Mouse (Mus musculus): ENCODE results near the gene Flot2. TPM values are rescaled to one million over a fixed set of nuclear protein-coding genes. Genes with fewer than 3 reads are reported as not detected.

The Flot2 gene
- polyA plus RNA-seq, 1 experiment from 2014 or later = 60.6 TPM

- no peak overlapping the region for H3K9ac ChIP-seq (replicated peaks; ENCODE audit: low read depth, low read length)
- no peaks in the 10 kb centered on the region for H3K4me1 ChIP-seq (ENCODE audit: control insufficient read depth, insufficient read depth, low read length)
- H3K9me3 ChIP-seq (ENCODE audit: control insufficient read depth, low read depth, low read length) = no peaks in the 10 kb centered on the region
- ATAC-seq (ENCODE audit: insufficient number of reproducible peaks, insufficient read depth, low FRiP score, low read depth) = no peak
- H3K4me2 ChIP-seq (replicated peaks; ENCODE audit: low read depth, low read length) = no peak overlapping the region
- H3K27me3 ChIP-seq (ENCODE audit: control insufficient read depth, insufficient read depth, low read length) = no peaks in the 10 kb centered on the region
- no peak overlapping the region for H3K4me3 ChIP-seq (ENCODE audit: low read depth, low read length)
- H3K27ac ChIP-seq (ENCODE audit: low read length) = no peak overlapping the region
- H3K36me3 ChIP-seq (ENCODE audit: control insufficient read depth, insufficient read depth, low read length) = peaks cover 8% of the 10 kb centered on the region
- WGBS = 75% methylated on average over 5 of the region's 5 CpGs
These were observed 31.4 kb downstream of the Flot2 start for GRCm38 (mm10) chr11:78069130-78069529.

- H3K4me1 ChIP-seq (ENCODE audit: control insufficient read depth, insufficient read depth, low read length) = no peaks in the 10 kb centered on the region
- H3K9me3 ChIP-seq (ENCODE audit: control insufficient read depth, low read depth, low read length) = no peaks in the 10 kb centered on the region
- peak; percentile 80; the same call in 1 of the 2 replicates for ATAC-seq (ENCODE audit: insufficient number of reproducible peaks, insufficient read depth, low FRiP score, low read depth)
- no peaks in the 10 kb centered on the region for H3K27me3 ChIP-seq (ENCODE audit: control insufficient read depth, insufficient read depth, low read length)
- no peak overlapping the region for H3K4me3 ChIP-seq (ENCODE audit: low read depth, low read length)
- H3K36me3 ChIP-seq (ENCODE audit: control insufficient read depth, insufficient read depth, low read length) = peaks cover 10% of the 10 kb centered on the region
- 75% methylated on average over 6 of the region's 6 CpGs for WGBS
- no peak overlapping the region for H3K4me2 ChIP-seq (replicated peaks; ENCODE audit: low read depth, low read length)
- no peak overlapping the region for H3K9ac ChIP-seq (replicated peaks; ENCODE audit: low read depth, low read length)
- no peak overlapping the region for H3K27ac ChIP-seq (ENCODE audit: low read length)
These were observed 31.9 kb downstream of the Flot2 start for GRCm38 (mm10) chr11:78069646-78070045.

GRCm38 (mm10) chr11:78071938-78072337, 34.2 kb downstream of the Flot2 start:
- H3K36me3 ChIP-seq (ENCODE audit: control insufficient read depth, insufficient read depth, low read length) = peaks cover 28% of the 10 kb centered on the region
- no peak overlapping the region for H3K27ac ChIP-seq (ENCODE audit: low read length)
- H3K4me2 ChIP-seq (replicated peaks; ENCODE audit: low read depth, low read length) = no peak overlapping the region
- no peak overlapping the region for H3K4me3 ChIP-seq (ENCODE audit: low read depth, low read length)
- ATAC-seq (ENCODE audit: insufficient number of reproducible peaks, insufficient read depth, low FRiP score, low read depth) = no peak
- H3K9ac ChIP-seq (replicated peaks; ENCODE audit: low read depth, low read length) = no peak overlapping the region
- no peaks in the 10 kb centered on the region for H3K27me3 ChIP-seq (ENCODE audit: control insufficient read depth, insufficient read depth, low read length)
- 83% methylated on average over 5 of the region's 5 CpGs for WGBS
- H3K4me1 ChIP-seq (ENCODE audit: control insufficient read depth, insufficient read depth, low read length) = no peaks in the 10 kb centered on the region
- no peaks in the 10 kb centered on the region for H3K9me3 ChIP-seq (ENCODE audit: control insufficient read depth, low read depth, low read length)

- 0 out of 2 replicates have a peak, but pooled peaks have one; percentile 21 for ATAC-seq (ENCODE audit: insufficient number of reproducible peaks, insufficient read depth, low FRiP score, low read depth)
- no peak overlapping the region for H3K9ac ChIP-seq (replicated peaks; ENCODE audit: low read depth, low read length)
- no peak overlapping the region for H3K4me3 ChIP-seq (ENCODE audit: low read depth, low read length)
- H3K9me3 ChIP-seq (ENCODE audit: control insufficient read depth, low read depth, low read length) = no peaks in the 10 kb centered on the region
- no peaks in the 10 kb centered on the region for H3K27me3 ChIP-seq (ENCODE audit: control insufficient read depth, insufficient read depth, low read length)
- H3K4me2 ChIP-seq (replicated peaks; ENCODE audit: low read depth, low read length) = no peak overlapping the region
- H3K27ac ChIP-seq (ENCODE audit: low read length) = no peak overlapping the region
- no peaks in the 10 kb centered on the region for H3K4me1 ChIP-seq (ENCODE audit: control insufficient read depth, insufficient read depth, low read length)
- 27% methylated on average over 6 of the region's 6 CpGs for WGBS
- peaks cover 28% of the 10 kb centered on the region for H3K36me3 ChIP-seq (ENCODE audit: control insufficient read depth, insufficient read depth, low read length)
These were observed 34.8 kb downstream of the Flot2 start for GRCm38 (mm10) chr11:78072425-78073130.

DNA sequence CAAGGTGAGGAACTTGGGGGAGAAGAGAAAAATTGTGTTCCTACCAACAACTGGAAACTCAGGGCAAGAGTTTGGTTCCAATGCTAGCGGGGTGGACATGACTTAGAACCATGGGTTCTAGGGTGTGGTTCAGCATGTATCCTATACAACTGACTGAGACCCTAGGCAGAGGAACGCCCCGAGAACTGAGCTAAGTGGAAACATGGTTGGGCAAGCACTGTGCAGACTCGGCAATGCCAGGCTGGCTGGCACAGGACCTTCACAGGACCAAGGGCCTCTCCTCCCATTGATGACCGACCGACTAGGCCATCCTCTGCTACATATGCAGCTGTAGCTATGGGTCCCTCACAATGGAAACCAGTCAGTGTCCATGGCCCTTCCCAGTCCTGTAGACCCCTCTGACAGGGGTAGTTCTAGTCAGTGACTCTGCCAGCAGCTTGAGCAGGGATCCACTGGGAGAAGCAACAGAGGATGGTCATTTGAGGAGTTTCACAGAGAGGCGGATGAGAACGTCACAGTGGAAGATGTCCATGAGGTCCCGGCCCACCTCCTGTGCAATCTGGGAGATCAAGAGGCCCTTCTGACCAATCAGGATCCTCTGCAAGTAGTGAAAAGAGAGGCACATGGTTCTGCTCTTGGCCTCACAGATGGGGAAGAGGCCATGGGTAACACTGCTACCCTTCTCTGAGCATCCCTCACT, 36.0 kb downstream of the Flot2 start:
- ATAC-seq (ENCODE audit: insufficient number of reproducible peaks, insufficient read depth, low FRiP score, low read depth) = peak; percentile 64; the same call in 1 of the 2 replicates
- H3K4me1 ChIP-seq (ENCODE audit: control insufficient read depth, insufficient read depth, low read length) = no peaks in the 10 kb centered on the region

GRCm38 (mm10) chr11:78074277-78074652, 36.5 kb downstream of the Flot2 start:
- peaks cover 28% of the 10 kb centered on the region for H3K36me3 ChIP-seq (ENCODE audit: control insufficient read depth, insufficient read depth, low read length)
- WGBS = 89% methylated on average over 2 of the region's 2 CpGs
- H3K4me2 ChIP-seq (replicated peaks; ENCODE audit: low read depth, low read length) = no peak overlapping the region
- H3K4me3 ChIP-seq (ENCODE audit: low read depth, low read length) = no peak overlapping the region
- peak; percentile 40; the same call in 1 of the 2 replicates for ATAC-seq (ENCODE audit: insufficient number of reproducible peaks, insufficient read depth, low FRiP score, low read depth)
- H3K4me1 ChIP-seq (ENCODE audit: control insufficient read depth, insufficient read depth, low read length) = peaks cover 2% of the 10 kb centered on the region; the same call in 1 of the 2 replicates
- no peaks in the 10 kb centered on the region for H3K27me3 ChIP-seq (ENCODE audit: control insufficient read depth, insufficient read depth, low read length)
- no peak overlapping the region for H3K9ac ChIP-seq (replicated peaks; ENCODE audit: low read depth, low read length)
- H3K9me3 ChIP-seq (ENCODE audit: control insufficient read depth, low read depth, low read length) = no peaks in the 10 kb centered on the region
- no peak overlapping the region for H3K27ac ChIP-seq (ENCODE audit: low read length)

More for the DNA sequence above, 36.0 kb downstream of the Flot2 start:
- no peak overlapping the region for H3K27ac ChIP-seq (ENCODE audit: low read length)
- H3K4me3 ChIP-seq (ENCODE audit: low read depth, low read length) = no peak overlapping the region
- no peaks in the 10 kb centered on the region for H3K27me3 ChIP-seq (ENCODE audit: control insufficient read depth, insufficient read depth, low read length)
- WGBS = 91% methylated on average over 9 of the region's 9 CpGs
- H3K9me3 ChIP-seq (ENCODE audit: control insufficient read depth, low read depth, low read length) = no peaks in the 10 kb centered on the region
- H3K36me3 ChIP-seq (ENCODE audit: control insufficient read depth, insufficient read depth, low read length) = peaks cover 28% of the 10 kb centered on the region
- H3K9ac ChIP-seq (replicated peaks; ENCODE audit: low read depth, low read length) = no peak overlapping the region
- no peak overlapping the region for H3K4me2 ChIP-seq (replicated peaks; ENCODE audit: low read depth, low read length)

- 89% methylated on average over 4 of the region's 4 CpGs for WGBS
- H3K36me3 ChIP-seq (ENCODE audit: control insufficient read depth, insufficient read depth, low read length) = peaks cover 28% of the 10 kb centered on the region
These were observed 36.9 kb downstream of the Flot2 start for GRCm38 (mm10) chr11:78074666-78075065.

DNA sequence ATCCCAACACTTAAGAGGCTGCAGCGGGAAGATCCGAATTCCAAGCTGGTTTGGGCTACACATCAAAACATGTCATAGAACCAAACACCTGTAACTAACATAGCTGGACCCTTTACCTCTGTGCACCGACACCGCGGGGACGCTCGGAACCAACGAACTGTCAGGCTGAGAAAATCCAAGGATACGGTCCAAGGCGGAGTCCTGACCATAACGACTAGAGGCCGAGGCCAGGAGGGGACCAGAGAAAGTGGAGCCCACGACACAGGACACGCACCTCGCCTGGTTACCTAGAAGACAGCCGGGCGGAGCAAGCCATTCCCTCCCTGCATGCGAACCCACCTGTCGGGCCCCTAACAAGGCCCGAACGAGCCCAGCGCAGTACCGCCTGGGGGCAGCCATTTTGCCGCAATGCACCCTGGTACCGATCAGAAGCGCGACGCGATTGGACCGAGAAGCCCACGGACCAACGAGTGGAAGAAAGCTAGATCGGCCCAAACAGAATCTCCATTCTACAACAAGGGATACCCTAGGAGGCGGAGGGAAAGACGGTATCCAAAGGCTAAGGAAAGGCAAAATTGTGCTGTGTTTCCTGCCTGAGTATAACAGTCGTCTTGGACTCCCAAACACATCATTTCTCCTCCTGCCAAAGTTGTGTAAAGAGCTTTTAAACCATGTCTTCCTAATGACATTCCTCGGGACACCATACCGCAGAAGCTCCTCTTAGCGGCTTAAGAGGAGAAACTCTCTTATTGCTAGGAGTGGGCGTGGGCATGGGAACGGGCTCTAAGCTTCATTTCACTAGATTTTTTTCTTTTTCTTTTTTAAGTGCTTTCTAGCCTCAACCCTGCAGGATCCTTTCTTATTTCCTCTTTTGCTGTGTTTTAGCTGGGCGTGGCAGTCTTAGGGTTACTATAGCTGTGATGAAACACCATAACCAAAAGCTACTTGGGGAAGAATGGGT, 42.5 kb downstream of the Flot2 start, which contains the start of gene Eral1:
TSS of gene Eral1 (minus strand) at position 423 of the 961 bp plus-strand sequence.
- Histone ChIP-seq H3K9ac (replicated peaks; ENCODE audit: low read depth, low read length) (peak within 1 kb of the TSS; percentile 76), H3K36me3 (ENCODE audit: control insufficient read depth, insufficient read depth, low read length) (peaks cover 13% of the 10 kb centered on the region), H3K27ac (ENCODE audit: low read length) (0 out of 2 replicates have a peak within 1 kb of the TSS, but pooled peaks have one; percentile 49), H3K9me3 (ENCODE audit: control insufficient read depth, low read depth, low read length) (no peaks in the 10 kb centered on the region), H3K4me2 (replicated peaks; ENCODE audit: low read depth, low read length) (peak within 1 kb of the TSS; percentile 78), H3K27me3 (ENCODE audit: control insufficient read depth, insufficient read depth, low read length) (no peaks in the 10 kb centered on the region), H3K4me3 (ENCODE audit: low read depth, low read length) (peak within 1 kb of the TSS; percentile 85), H3K4me1 (ENCODE audit: control insufficient read depth, insufficient read depth, low read length) (peaks cover 6% of the 10 kb centered on the region)
- ATAC-seq (ENCODE audit: insufficient number of reproducible peaks, insufficient read depth, low FRiP score, low read depth) = peak; percentile 92; the same call in 1 of the 2 replicates
- 1% methylated on average over 42 of the region's 42 CpGs for WGBS

More at GRCm38 (mm10) chr11:78074666-78075065, 36.9 kb downstream of the Flot2 start:
- H3K4me3 ChIP-seq (ENCODE audit: low read depth, low read length) = no peak overlapping the region
- ATAC-seq (ENCODE audit: insufficient number of reproducible peaks, insufficient read depth, low FRiP score, low read depth) = no peak
- H3K4me2 ChIP-seq (replicated peaks; ENCODE audit: low read depth, low read length) = no peak overlapping the region
- no peaks in the 10 kb centered on the region for H3K27me3 ChIP-seq (ENCODE audit: control insufficient read depth, insufficient read depth, low read length)
- H3K9ac ChIP-seq (replicated peaks; ENCODE audit: low read depth, low read length) = no peak overlapping the region
- peaks cover 6% of the 10 kb centered on the region for H3K4me1 ChIP-seq (ENCODE audit: control insufficient read depth, insufficient read depth, low read length)
- H3K9me3 ChIP-seq (ENCODE audit: control insufficient read depth, low read depth, low read length) = no peaks in the 10 kb centered on the region
- H3K27ac ChIP-seq (ENCODE audit: low read length) = no peak overlapping the region
